Mouse (Mus musculus) Patski (cell line): ENCODE measurements around the gene Serpinb7. TPM values are rescaled to one million over a fixed set of nuclear protein-coding genes. Genes with fewer than 3 reads are reported as not detected.
A peak's percentile ranks its signal among the peaks of the same experiment; 100 is the strongest.

Experiments
- ATAC-seq: fragments of 100-300 bp; one replicate; pipeline ENCODE4 v1.8.0; 2021
- CTCF ChIA-PET: fragments of 350-600 bp; sonication (Branson Sonifier 250); formaldehyde crosslinking; loops from one replicate; lab custom pipeline; 2022; ENCODE audit warnings: inconsistent platforms; lab: Charles Lee
- POLR2A ChIA-PET: fragments of 350-600 bp; sonication (Branson Sonifier 250); formaldehyde crosslinking; loops from one replicate; lab custom pipeline; 2022; ENCODE audit warnings: antibody characterized with exemption, inconsistent platforms; lab: Charles Lee
- DNase-seq: peaks from one replicate; pipeline ENCODE4 v3.0.0-alpha.2; 2011; ENCODE audit warnings: low read depth, low spot score
- H3K27me3 ChIP-seq: fragments of 371-371 bp; one replicate; pipeline ENCODE4 v1.5.1; 2021
- CTCF ChIP-seq: fragments of 100-300 bp; IDR thresholded peaks from one replicate; pipeline ENCODE4 v1.5.1; 2021
- in situ Hi-C: fragments of 300-500 bp; cut with MboI; formaldehyde crosslinking; loops from 3 replicates; pipeline ENCODE4 v1.11.1; 2018; ENCODE audit warnings: low pct_unique_long_range_greater_than_20kb, mixed read lengths
- polyA plus RNA-seq: library from polyadenylated mRNA; unstranded; gene quantifications from one replicate; pipeline ENCODE4 v1.2.3, GENCODE M21; 2021

Gene Serpinb7
- polyA plus RNA-seq, 1 experiment from 2014 or later: 0.10 TPM

DNA sequence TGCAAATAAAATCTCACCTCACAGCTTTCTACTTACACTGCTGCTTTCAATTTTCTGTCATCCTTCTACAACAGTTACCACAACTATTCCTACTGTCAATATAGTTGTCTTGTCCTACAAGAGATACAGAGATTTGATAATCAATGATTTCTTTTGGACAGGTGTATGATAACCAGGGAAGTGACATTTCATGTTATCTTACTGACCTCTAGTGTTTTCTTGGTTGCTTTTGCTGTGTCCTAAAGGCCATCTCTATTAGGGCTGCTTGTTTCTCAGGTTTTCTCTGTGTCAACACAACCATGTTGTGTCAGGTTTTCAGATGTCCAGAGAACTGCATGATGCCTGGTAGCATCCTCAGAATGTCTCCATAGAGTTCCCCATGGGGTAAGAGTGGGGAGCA is 80.5 kb downstream of the Serpinb7 start:
- ChIA-PET POLR2A (no interaction called here), CTCF (interaction anchor here (1.2 to 1.4 kb wide), 2 partner anchors 26 to 465 kb away, joined by 3 read pairs; no protein-coding TSS in a partner anchor)
- in situ Hi-C loops: loop anchor here (5.0 to 10.0 kb wide), 4 partner anchors 115 to 468 kb away; partner anchors contain the start of gene Serpinb8
- peak; percentile 25 for TF ChIP-seq CTCF
- peaks cover 13% of the 10 kb centered on the region for H3K27me3 ChIP-seq
- DNase-seq (no peak), ATAC-seq (no peak)

- H3K27me3 ChIP-seq: peaks cover 9% of the 10 kb centered on the region
- in situ Hi-C loops: loop anchor here (5.0 to 10.0 kb wide), 4 partner anchors 113 to 469 kb away; partner anchors contain the start of gene Serpinb8
- TF ChIP-seq CTCF: peak; percentile 78
- ATAC-seq: peak; percentile 79
- CTCF ChIA-PET: interaction anchor here (0.8 to 2.1 kb wide), 12 partner anchors 8 to 1345 kb away, joined by 3 to 12 read pairs (median 4); no protein-coding TSS in a partner anchor
- POLR2A ChIA-PET: no interaction called here
- DNase-seq: no peak
These were observed 82.0 kb downstream of the Serpinb7 start for GRCm38 (mm10) chr1:107481452-107481851.

GRCm38 (mm10) chr1:107489577-107489976 is 90.1 kb downstream of the Serpinb7 start:
- POLR2A ChIA-PET: no interaction called here
- in situ Hi-C loops: loop anchor here (10.0 kb wide), 2 partner anchors 105 to 345 kb away; partner anchors contain the start of gene Serpinb8

GRCm38 (mm10) chr1:107496789-107497188 is 97.3 kb downstream of the Serpinb7 start:
- DNase-seq: no peak
- ATAC-seq: no peak

More at GRCm38 (mm10) chr1:107489577-107489976, 90.1 kb downstream of the Serpinb7 start:
- H3K27me3 ChIP-seq: no peaks in the 10 kb centered on the region
- DNase-seq (no peak), ATAC-seq (no peak)
- CTCF ChIA-PET: interaction anchor here (0.8 to 1.9 kb wide), 5 partner anchors 9 to 247 kb away, joined by 3 to 7 read pairs (median 4); no protein-coding TSS in a partner anchor
- no peak for TF ChIP-seq CTCF

DNA sequence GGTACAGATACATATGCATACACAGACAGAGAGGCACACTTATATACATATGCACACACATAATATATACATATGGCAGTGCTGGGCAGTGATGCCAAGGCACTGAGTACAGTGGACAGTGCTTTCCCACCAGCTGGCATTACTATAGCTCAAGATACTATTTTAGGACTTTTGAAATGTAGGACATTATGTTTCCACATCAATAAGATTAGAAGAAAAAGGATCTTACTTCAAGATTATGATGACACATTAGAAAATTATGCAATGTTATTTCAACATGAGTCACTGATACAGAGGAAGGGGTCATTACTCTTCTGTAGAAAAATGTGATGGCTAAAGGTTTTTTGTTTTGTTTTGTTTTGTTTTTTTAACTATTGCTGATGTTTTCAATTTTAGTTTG is 102.6 kb downstream of the Serpinb7 start:
- TF ChIP-seq CTCF: no peak
- no peaks in the 10 kb centered on the region for H3K27me3 ChIP-seq
- CTCF ChIA-PET: interaction anchor here (0.7 kb wide), 1 partner anchor 18 kb away, joined by 3 read pairs; no protein-coding TSS in a partner anchor
- peak; percentile 65 for ATAC-seq
- no peak for DNase-seq
- POLR2A ChIA-PET: no interaction called here
- in situ Hi-C loops: no loop called here

More at GRCm38 (mm10) chr1:107496789-107497188, 97.3 kb downstream of the Serpinb7 start:
- POLR2A ChIA-PET: no interaction called here
- no peaks in the 10 kb centered on the region for H3K27me3 ChIP-seq
- TF ChIP-seq CTCF: no peak
- in situ Hi-C loops: no loop called here
- CTCF ChIA-PET: interaction anchor here (1.2 kb wide), 1 partner anchor 8 kb away, joined by 3 read pairs; no protein-coding TSS in a partner anchor

Other genes starting within 250 kb of the Serpinb7 start
- not detected for gene Serpinb3b, start 121.3 kb upstream of the Serpinb7 start, polyA plus RNA-seq
- not detected for gene Serpinb3c, start 121.3 kb upstream of the Serpinb7 start, polyA plus RNA-seq
- gene Serpinb11, start 38.5 kb upstream of the Serpinb7 start, polyA plus RNA-seq: not detected
- gene Serpinb2, start 111.8 kb downstream of the Serpinb7 start, polyA plus RNA-seq: 4.3 TPM
- 37.6 TPM for gene Serpinb8, start 190.4 kb downstream of the Serpinb7 start, polyA plus RNA-seq